Mouse (Mus musculus): Measurements from ENCODE around the gene 4933406M09Rik. TPM values are rescaled to one million over a fixed set of nuclear protein-coding genes. Genes with fewer than 3 reads are reported as not detected.

4933406M09Rik gene
- polyA plus RNA-seq, 1 experiment from 2014 or later = not detected

Other genes starting within 250 kb of the 4933406M09Rik start
- gene Chil1, start 203.8 kb upstream of the 4933406M09Rik start, polyA plus RNA-seq (2015; fragmentation: Nextera tagmentation; extraction: Ambion mirVana) = 2.0 and 2.1 TPM in 2 replicates
- 2.7 and 4.4 TPM in 2 replicates for gene Mybph, start 192.5 kb upstream of the 4933406M09Rik start, polyA plus RNA-seq (2015; fragmentation: Nextera tagmentation; extraction: Ambion mirVana)
- 23.8 and 28.8 TPM in 2 replicates for gene Adora1, start 150.5 kb upstream of the 4933406M09Rik start, polyA plus RNA-seq (2015; fragmentation: Nextera tagmentation; extraction: Ambion mirVana)
- 7.1 and 9.9 TPM in 2 replicates for gene Myog, start 96.0 kb upstream of the 4933406M09Rik start, polyA plus RNA-seq (2015; fragmentation: Nextera tagmentation; extraction: Ambion mirVana)
- gene Ppfia4, start 53.0 kb upstream of the 4933406M09Rik start, polyA plus RNA-seq (2015; fragmentation: Nextera tagmentation; extraction: Ambion mirVana) = 29.1 and 31.6 TPM in 2 replicates
- 110 and 112 TPM in 2 replicates for gene Tmem183a, start 24.0 kb upstream of the 4933406M09Rik start, polyA plus RNA-seq (2015; fragmentation: Nextera tagmentation; extraction: Ambion mirVana)
- gene Cyb5r1, start 19.6 kb downstream of the 4933406M09Rik start, polyA plus RNA-seq (2015; fragmentation: Nextera tagmentation; extraction: Ambion mirVana) = 18.6 and 24.3 TPM in 2 replicates
- gene Adipor1, start 29.4 kb downstream of the 4933406M09Rik start, polyA plus RNA-seq (2015; fragmentation: Nextera tagmentation; extraction: Ambion mirVana) = 84.7 and 86.0 TPM in 2 replicates
- gene Klhl12, start 69.6 kb downstream of the 4933406M09Rik start, polyA plus RNA-seq (2015; fragmentation: Nextera tagmentation; extraction: Ambion mirVana) = 35.6 and 36.7 TPM in 2 replicates
- gene Rabif, start 108.7 kb downstream of the 4933406M09Rik start, polyA plus RNA-seq (2015; fragmentation: Nextera tagmentation; extraction: Ambion mirVana) = 70.1 and 76.8 TPM in 2 replicates
- gene Mgat4e, start 163.7 kb downstream of the 4933406M09Rik start, polyA plus RNA-seq (2015; fragmentation: Nextera tagmentation; extraction: Ambion mirVana) = not detected in 2 replicates
- 59.0 and 59.5 TPM in 2 replicates for gene Kdm5b, start 174.2 kb downstream of the 4933406M09Rik start, polyA plus RNA-seq (2015; fragmentation: Nextera tagmentation; extraction: Ambion mirVana)

Data from neural tube, embryonic 15.5 days (tissue).